Mouse (Mus musculus) MEL (cell line): ENCODE data around the gene Arfgap2. TPM values are rescaled to one million over a fixed set of nuclear protein-coding genes. Genes with fewer than 3 reads are reported as not detected.

Source experiments
- DNase-seq: peaks from one replicate; pipeline ENCODE4 v3.0.0; 2011; ENCODE audit warnings: low read depth, low spot score
- H3K27ac ChIP-seq: 2 replicates; pipeline ENCODE4 v1.5.1; 2012; ENCODE audit warnings: low read depth, mild to moderate bottlenecking, control low read depth, low read length, moderate library complexity; ENCODE audit not compliant: control insufficient read depth
- H3K27me3 ChIP-seq, 2 experiments: fragments of 150-350 bp in 1 of 2; sonication (generic) in 1 of 2; 2 replicates each; pipeline ENCODE4 v1.6.1; 2012; ENCODE audit warnings: low read length in 2 of 2, mild to moderate bottlenecking in 2 of 2, improper control_type of control experiment in 1 of 2, moderate library complexity in 1 of 2; ENCODE audit not compliant: insufficient read depth in 2 of 2, control insufficient read depth in 1 of 2
- H3K36me3 ChIP-seq, 2 experiments: 2 replicates each; pipeline ENCODE4 v1.6.1; 2012 to 2014; ENCODE audit warnings: low read length in 2 of 2, improper control_type of control experiment in 1 of 2, inconsistent platforms in 1 of 2, mild to moderate bottlenecking in 1 of 2; ENCODE audit not compliant: insufficient read depth in 2 of 2, control insufficient read depth in 1 of 2
- H3K4me1 ChIP-seq, 2 experiments: fragments of 150-350 bp in 1 of 2; sonication (generic) in 1 of 2; 2 replicates each; pipeline ENCODE4 v1.6.1; 2012; ENCODE audit warnings: low read length in 2 of 2, improper control_type of control experiment in 1 of 2, mild to moderate bottlenecking in 1 of 2; ENCODE audit not compliant: insufficient read depth in 2 of 2, control insufficient read depth in 1 of 2
- H3K4me3 ChIP-seq, 2 experiments: fragments of 150-350 bp in 1 of 2; sonication (generic) in 1 of 2; 2 replicates each; pipeline ENCODE4 v1.5.1; 2012; ENCODE audit warnings: low read depth in 2 of 2, low read length in 2 of 2, mild to moderate bottlenecking in 2 of 2, moderate library complexity in 2 of 2, control low read depth in 1 of 2, improper control_type of control experiment in 1 of 2; ENCODE audit not compliant: control insufficient read depth in 1 of 2, insufficient read depth in 1 of 2
- H3K79me2 ChIP-seq: 2 replicates; pipeline ENCODE4 v1.6.1; 2012; ENCODE audit warnings: mild to moderate bottlenecking, low read length, moderate library complexity; ENCODE audit not compliant: control insufficient read depth, poor library complexity, insufficient read depth
- H3K9ac ChIP-seq: 2 replicates; pipeline ENCODE4 v1.6.1; 2012; ENCODE audit warnings: low read depth, mild to moderate bottlenecking, control low read depth, low read length, moderate library complexity; ENCODE audit not compliant: control insufficient read depth, poor library complexity, severe bottlenecking
- H3K9me3 ChIP-seq: fragments of 150-350 bp; sonication (generic); replicated peaks from 2 replicates; pipeline ENCODE4 v1.6.1; 2012; ENCODE audit warnings: mild to moderate bottlenecking, low read length, improper control_type of control experiment, moderate library complexity; ENCODE audit not compliant: insufficient read depth
- BHLHE40 ChIP-seq: IDR thresholded peaks from 2 replicates; pipeline ENCODE4 v1.6.1; 2012; ENCODE audit warnings: low read depth, mild to moderate bottlenecking, inconsistent platforms, low read length, improper control_type of control experiment, borderline replicate concordance
- CHD1 ChIP-seq: IDR thresholded peaks from 2 replicates; pipeline ENCODE4 v1.6.1; 2012; ENCODE audit warnings: low read depth, mild to moderate bottlenecking, inconsistent platforms, low read length, improper control_type of control experiment
- CHD2 ChIP-seq: IDR thresholded peaks from 2 replicates; pipeline ENCODE4 v1.6.1; 2011; ENCODE audit warnings: low read length, improper control_type of control experiment
- CTCF ChIP-seq, 3 experiments: IDR thresholded peaks in 2 of 3; conservative IDR thresholded peaks in 1 of 3; 2 replicates each; pipeline ENCODE4 v1.5.1; 2011 to 2012; ENCODE audit warnings: low read length in 3 of 3, low read depth in 2 of 3, mild to moderate bottlenecking in 2 of 3, improper control_type of control experiment in 1 of 3, inconsistent platforms in 1 of 3, mixed read lengths in 1 of 3, moderate library complexity in 1 of 3; ENCODE audit not compliant: control insufficient read depth in 1 of 3, insufficient read depth in 1 of 3, poor library complexity in 1 of 3, severe bottlenecking in 1 of 3
- E2F4 ChIP-seq: IDR thresholded peaks from 2 replicates; pipeline ENCODE4 v1.6.1; 2011; ENCODE audit warnings: low read depth, low read length, improper control_type of control experiment, borderline replicate concordance
- ELF1 ChIP-seq: IDR thresholded peaks from 2 replicates; pipeline ENCODE4 v1.6.1; 2014; ENCODE audit warnings: low read depth, mild to moderate bottlenecking, inconsistent platforms, low read length, improper control_type of control experiment, moderate library complexity
- EP300 ChIP-seq, 2 experiments: IDR thresholded peaks; 2 replicates each; pipeline ENCODE4 v1.6.1; 2011; ENCODE audit warnings: improper control_type of control experiment in 2 of 2, low read length in 2 of 2, low read depth in 1 of 2, mild to moderate bottlenecking in 1 of 2
- ETS1 ChIP-seq: IDR thresholded peaks from 2 replicates; pipeline ENCODE4 v1.6.1; 2012; ENCODE audit warnings: low read depth, mild to moderate bottlenecking, inconsistent platforms, low read length, improper control_type of control experiment, moderate library complexity
- GABPA ChIP-seq: IDR thresholded peaks from 2 replicates; pipeline ENCODE4 v1.6.1; 2012; ENCODE audit warnings: low read depth, mild to moderate bottlenecking, inconsistent platforms, low read length, improper control_type of control experiment, moderate library complexity
- GATA1 ChIP-seq: IDR thresholded peaks from 2 replicates; pipeline ENCODE4 v1.6.1; 2011; ENCODE audit warnings: low read depth, low read length, improper control_type of control experiment
- HCFC1 ChIP-seq: IDR thresholded peaks from 2 replicates; pipeline ENCODE4 v1.6.1; 2012; ENCODE audit warnings: low read depth, mild to moderate bottlenecking, inconsistent platforms, low read length, improper control_type of control experiment, moderate library complexity
- JUND ChIP-seq: IDR thresholded peaks from 2 replicates; pipeline ENCODE4 v1.6.1; 2011; ENCODE audit warnings: low read depth, mild to moderate bottlenecking, improper control_type of control experiment, low read length
- KAT2A ChIP-seq: conservative IDR thresholded peaks from 2 replicates; pipeline ENCODE4 v1.6.1; 2012; ENCODE audit warnings: low read depth, low read length, improper control_type of control experiment, inconsistent platforms
- MAFK ChIP-seq: IDR thresholded peaks from 2 replicates; pipeline ENCODE4 v1.6.1; 2011; ENCODE audit warnings: low read depth, mild to moderate bottlenecking, low read length, improper control_type of control experiment, borderline replicate concordance
- MAX ChIP-seq: IDR thresholded peaks from 2 replicates; pipeline ENCODE4 v1.6.1; 2011; ENCODE audit warnings: low read length, improper control_type of control experiment
- MAZ ChIP-seq: IDR thresholded peaks from 2 replicates; pipeline ENCODE4 v1.6.1; 2012; ENCODE audit warnings: low read depth, mild to moderate bottlenecking, inconsistent platforms, low read length, improper control_type of control experiment
- MEF2A ChIP-seq: IDR thresholded peaks from 2 replicates; pipeline ENCODE4 v1.6.1; 2014; ENCODE audit warnings: low read depth, mild to moderate bottlenecking, inconsistent platforms, low read length, improper control_type of control experiment; ENCODE audit not compliant: poor library complexity, insufficient replicate concordance, severe bottlenecking; ENCODE audit errors: extremely low read depth
- MXI1 ChIP-seq: IDR thresholded peaks from 2 replicates; pipeline ENCODE4 v1.6.1; 2011; ENCODE audit warnings: mild to moderate bottlenecking, low read depth, low read length, improper control_type of control experiment
- MYB ChIP-seq: IDR thresholded peaks from 2 replicates; pipeline ENCODE4 v1.6.1; 2011; ENCODE audit warnings: mild to moderate bottlenecking, low read depth, low read length, improper control_type of control experiment
- MYC ChIP-seq: IDR thresholded peaks from 2 replicates; pipeline ENCODE4 v1.6.1; 2011; ENCODE audit warnings: low read depth, mild to moderate bottlenecking, low read length, improper control_type of control experiment, moderate library complexity
- NELFE ChIP-seq: IDR thresholded peaks from 2 replicates; pipeline ENCODE4 v1.6.1; 2011; ENCODE audit warnings: low read depth, low read length, improper control_type of control experiment
- NRF1 ChIP-seq: IDR thresholded peaks from 2 replicates; pipeline ENCODE4 v1.6.1; 2014; ENCODE audit warnings: low read depth, mild to moderate bottlenecking, inconsistent platforms, low read length, improper control_type of control experiment, moderate library complexity; ENCODE audit not compliant: poor library complexity, insufficient read depth, severe bottlenecking
- POLR2A ChIP-seq, 2 experiments: IDR thresholded peaks; 2 replicates each; pipeline ENCODE4 v1.6.1; 2011 to 2012; ENCODE audit warnings: low read length in 2 of 2, mild to moderate bottlenecking in 2 of 2, control low read depth in 1 of 2, improper control_type of control experiment in 1 of 2, low read depth in 1 of 2, moderate library complexity in 1 of 2; ENCODE audit not compliant: control insufficient read depth in 1 of 2, insufficient read depth in 1 of 2, poor library complexity in 1 of 2
- POLR2AphosphoS2 ChIP-seq: IDR thresholded peaks from 2 replicates; pipeline ENCODE4 v1.6.1; 2011; ENCODE audit warnings: low read length, improper control_type of control experiment
- POLR2AphosphoS5 ChIP-seq: IDR thresholded peaks from 2 replicates; pipeline ENCODE4 v1.6.1; 2012; ENCODE audit warnings: low read depth, borderline replicate concordance, mild to moderate bottlenecking, inconsistent platforms, low read length, moderate library complexity, mixed read lengths
- RAD21 ChIP-seq: IDR thresholded peaks from 2 replicates; pipeline ENCODE4 v1.6.1; 2011; ENCODE audit warnings: mild to moderate bottlenecking, low read depth, low read length, improper control_type of control experiment
- RCOR1 ChIP-seq: IDR thresholded peaks from 2 replicates; pipeline ENCODE4 v1.6.1; 2012; ENCODE audit warnings: low read depth, mild to moderate bottlenecking, inconsistent platforms, low read length, improper control_type of control experiment
- SIN3A ChIP-seq: IDR thresholded peaks from 2 replicates; pipeline ENCODE4 v1.6.1; 2012; ENCODE audit warnings: low read length, improper control_type of control experiment, inconsistent platforms
- SMC3 ChIP-seq: IDR thresholded peaks from 2 replicates; pipeline ENCODE4 v1.6.1; 2011; ENCODE audit warnings: low read depth, low read length, improper control_type of control experiment
- TAL1 ChIP-seq: IDR thresholded peaks from 2 replicates; pipeline ENCODE4 v1.6.1; 2012; ENCODE audit warnings: mild to moderate bottlenecking, inconsistent platforms, low read length, moderate library complexity, mixed read lengths
- TBP ChIP-seq: IDR thresholded peaks from 2 replicates; pipeline ENCODE4 v1.8.0; 2011; ENCODE audit warnings: low read depth, low read length, improper control_type of control experiment
- TCF12 ChIP-seq: IDR thresholded peaks from 2 replicates; pipeline ENCODE4 v1.6.1; 2014; ENCODE audit warnings: low read depth, mild to moderate bottlenecking, inconsistent platforms, low read length, improper control_type of control experiment, moderate library complexity
- USF1 ChIP-seq: IDR thresholded peaks from 2 replicates; pipeline ENCODE4 v1.6.1; 2014; ENCODE audit warnings: low read depth, mild to moderate bottlenecking, inconsistent platforms, low read length, improper control_type of control experiment, moderate library complexity
- USF2 ChIP-seq, 2 experiments: IDR thresholded peaks; 2 replicates each; pipeline ENCODE4 v1.6.1; 2011 to 2012; ENCODE audit warnings: improper control_type of control experiment in 2 of 2, low read length in 2 of 2, borderline replicate concordance in 1 of 2, inconsistent platforms in 1 of 2, low read depth in 1 of 2, mild to moderate bottlenecking in 1 of 2; ENCODE audit not compliant: insufficient read depth in 1 of 2
- ZC3H11A ChIP-seq: IDR thresholded peaks from 2 replicates; pipeline ENCODE4 v1.6.1; 2012; ENCODE audit warnings: low read depth, mild to moderate bottlenecking, inconsistent platforms, low read length, improper control_type of control experiment
- ZKSCAN1 ChIP-seq: IDR thresholded peaks from 2 replicates; pipeline ENCODE4 v1.6.1; 2012; ENCODE audit warnings: low read depth, mild to moderate bottlenecking, inconsistent platforms, low read length, improper control_type of control experiment, moderate library complexity
- ZMIZ1 ChIP-seq: IDR thresholded peaks from 2 replicates; pipeline ENCODE4 v1.6.1; 2012; ENCODE audit warnings: low read depth, mild to moderate bottlenecking, inconsistent platforms, low read length, improper control_type of control experiment, moderate library complexity
- ZNF384 ChIP-seq: IDR thresholded peaks from 2 replicates; pipeline ENCODE4 v1.6.1; 2012; ENCODE audit warnings: low read depth, mild to moderate bottlenecking, inconsistent platforms, low read length, improper control_type of control experiment
- polyA plus RNA-seq, 2 experiments: library from polyadenylated mRNA; stranded (reverse) in 1 of 2; unstranded in 1 of 2; fragments of >175 nt in 1 of 2; fragments of >200 nt in 1 of 2; gene quantifications; 2 replicates each; pipeline versions ENCODE4 v1.2.1 to v1.2.4; 2012; ENCODE audit warnings: low replicate concordance in 2 of 2, low read depth in 1 of 2; ENCODE audit not compliant: insufficient read length in 2 of 2, insufficient read depth in 1 of 2, missing spikeins in 1 of 2
- total RNA-seq: library from RNA; depleted of rRNA; stranded (reverse); fragments of 300-350 nt; gene quantifications from 2 replicates; pipeline ENCODE4 v1.2.3, GENCODE M21; 2012

The Arfgap2 gene
- total and polyA plus RNA-seq, 3 experiments, result 73.1 to 80.2 TPM; not detected in 1

DNA sequence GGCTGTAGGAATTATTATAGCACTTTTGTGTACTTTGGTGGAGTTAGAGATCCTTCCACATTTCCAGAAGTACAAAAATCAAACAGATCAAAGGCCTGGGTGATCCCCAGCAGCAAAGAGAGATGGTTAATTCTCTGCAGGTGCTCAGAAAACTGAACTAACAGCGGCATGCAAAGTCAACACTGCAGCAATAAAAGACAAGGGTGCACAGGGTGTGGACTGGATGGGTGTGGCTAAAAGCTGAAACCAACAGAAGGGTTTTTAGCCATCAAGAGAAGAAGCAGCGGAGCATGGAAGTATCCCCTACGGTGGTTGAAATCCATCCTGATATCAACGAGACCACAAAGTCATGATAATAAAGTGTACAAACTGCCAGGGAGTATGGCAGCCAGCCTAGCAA is 57.7 kb downstream of the Arfgap2 start:
- H3K4me1 ChIP-seq, result peaks cover 20 to 23% of the 10 kb centered on the region in 2 experiments
- H3K27ac ChIP-seq, result 0 out of 2 replicates have a peak overlapping the region, but pooled peaks have one; percentile 16
- no peaks in the 10 kb centered on the region for H3K79me2 ChIP-seq
- H3K9me3 ChIP-seq, result no peaks in the 10 kb centered on the region
- H3K27me3 ChIP-seq, result no peaks in the 10 kb centered on the region
- peak; percentile 83 for DNase-seq
- peaks cover 0 to 24% of the 10 kb centered on the region in 2 experiments; a peak in 2 of 4 replicates for H3K36me3 ChIP-seq
- no peak overlapping the region for H3K4me3 ChIP-seq
- H3K9ac ChIP-seq, result no peak overlapping the region
- TF ChIP-seq POLR2A (IDR thresholded peaks at IDR 0.05; ENCODE audit: control insufficient read depth in 1 of 2, insufficient read depth in 1 of 2, low read depth in 1 of 2, low read length in 2 of 2, poor library complexity in 1 of 2) (no peak), ZMIZ1 (no peak), POLR2AphosphoS2 (no peak), MYB (peak; percentile 49; the same call in 1 of the 2 replicates), TCF12 (peak; percentile 46; the same call in 1 of the 2 replicates), TAL1 (no peak), SMC3 (no peak), GATA1 (peak; percentile 56; the same call in 1 of the 2 replicates), GABPA (no peak), MYC (no peak), HCFC1 (no peak), ZKSCAN1 (no peak), MAZ (peak; percentile 31; the same call in 1 of the 2 replicates), KAT2A (no peak), SIN3A (peak; percentile 63), NRF1 (no peak), USF2 (IDR thresholded peaks at IDR 0.05; ENCODE audit: borderline replicate concordance in 1 of 2, insufficient read depth in 1 of 2, low read depth in 1 of 2, low read length in 2 of 2) (no peak), MAFK (no peak; the same call in 1 of the 2 replicates), E2F4 (no peak), RCOR1 (peak; percentile 74), MAX (no peak), ETS1 (peak; percentile 44), MEF2A (no peak), USF1 (no peak), BHLHE40 (no peak), JUND (no peak), RAD21 (no peak), TBP (no peak), ZC3H11A (no peak), ELF1 (no peak), CHD2 (no peak), POLR2AphosphoS5 (no peak), NELFE (no peak), ZNF384 (no peak), CHD1 (no peak), CTCF (IDR thresholded peaks at IDR 0.05 in 2 of 3, conservative IDR thresholded peaks at IDR 0.05 in 1 of 3; ENCODE audit: control insufficient read depth in 1 of 3, insufficient read depth in 1 of 3, low read depth in 2 of 3, low read length in 3 of 3, poor library complexity in 1 of 3, severe bottlenecking in 1 of 3) (no peak), MXI1 (peak; percentile 43; the same call in 1 of the 2 replicates), EP300 (IDR thresholded peaks at IDR 0.05; ENCODE audit: low read depth in 1 of 2, low read length in 2 of 2) (peak; percentile 65 to 79)
